Mouse (Mus musculus): Measurements from ENCODE around the gene Nfyc.

GRCm38 (mm10) chr4:120875961-120876360, 44.6 kb upstream of the Nfyc start:
- TF ChIP-seq POLR2A (IDR thresholded peaks at IDR 0.05; ENCODE audit: low read depth, low read length) (no peak), CTCF (conservative IDR thresholded peaks at IDR 0.05 in 1 of 2, IDR thresholded peaks at IDR 0.05 in 1 of 2; ENCODE audit: low read depth in 2 of 2, low read length in 2 of 2) (no peak), SMC3 (IDR thresholded peaks at IDR 0.05; ENCODE audit: low read depth, low read length) (no peak), IRF4 (IDR thresholded peaks at IDR 0.05; ENCODE audit: low read depth, low read length) (no peak), RAD21 (IDR thresholded peaks at IDR 0.05; ENCODE audit: low read depth, low read length) (no peak), ZC3H11A (IDR thresholded peaks at IDR 0.05; ENCODE audit: low read depth, low read length) (no peak), CHD2 (IDR thresholded peaks at IDR 0.05; ENCODE audit: low read length) (no peak), JUND (conservative IDR thresholded peaks at IDR 0.05; ENCODE audit: low read depth, low read length) (no peak), TBP (conservative IDR thresholded peaks at IDR 0.05; ENCODE audit: low read depth, low read length) (no peak), EP300 (IDR thresholded peaks at IDR 0.05; ENCODE audit: low read length) (no peak), USF1 (IDR thresholded peaks at IDR 0.05; ENCODE audit: low read depth, low read length) (no peak)

All from CH12.LX (cell line).